Mouse (Mus musculus) 3T3-L1 (cell line): ENCODE results near the gene Cabp7.
A peak's percentile ranks its signal among the peaks of the same experiment; 100 is the strongest.

Experiments
- DNase-seq: peaks from one replicate; pipeline ENCODE4 v3.0.0-alpha.2; 2015; ENCODE audit warnings: low read depth, low spot score

The Cabp7 gene

GRCm38 (mm10) chr11:4746733-4747132 is at the start of gene Cabp7:
Gene Cabp7, minus strand, starts transcription at chr11:4746778.
- DNase-seq, result no peak

- DNase-seq, result no peak
These were observed 46.4 kb upstream of the Cabp7 start for GRCm38 (mm10) chr11:4793006-4793405.

- no peak for DNase-seq
These were observed 45.0 kb upstream of the Cabp7 start for GRCm38 (mm10) chr11:4791549-4791948.

- no peak for DNase-seq
These were observed 43.1 kb upstream of the Cabp7 start for GRCm38 (mm10) chr11:4789691-4790090.

- no peak for DNase-seq
These were observed 38.1 kb upstream of the Cabp7 start for GRCm38 (mm10) chr11:4784629-4785142.

- no peak for DNase-seq
These were observed 36.5 kb upstream of the Cabp7 start for GRCm38 (mm10) chr11:4783116-4783515.

GRCm38 (mm10) chr11:4780927-4781326 is 34.3 kb upstream of the Cabp7 start:
- DNase-seq, result no peak

GRCm38 (mm10) chr11:4772925-4773324 is 26.3 kb upstream of the Cabp7 start:
- peak; percentile 61 for DNase-seq

GRCm38 (mm10) chr11:4771756-4772155 is 25.2 kb upstream of the Cabp7 start:
- peak; percentile 80 for DNase-seq

- no peak for DNase-seq
These were observed 23.3 kb upstream of the Cabp7 start for GRCm38 (mm10) chr11:4769881-4770280.

- no peak for DNase-seq
These were observed 22.7 kb upstream of the Cabp7 start for GRCm38 (mm10) chr11:4769293-4769692.

GRCm38 (mm10) chr11:4768399-4768798 is 21.8 kb upstream of the Cabp7 start:
- no peak for DNase-seq

GRCm38 (mm10) chr11:4764476-4764875 is 17.9 kb upstream of the Cabp7 start:
- no peak for DNase-seq

- peak; percentile 19 for DNase-seq
These were observed 17.1 kb upstream of the Cabp7 start for GRCm38 (mm10) chr11:4763631-4764030.

GRCm38 (mm10) chr11:4762511-4762910 is 15.9 kb upstream of the Cabp7 start:
- DNase-seq, result no peak

GRCm38 (mm10) chr11:4761991-4762390 is 15.4 kb upstream of the Cabp7 start:
- DNase-seq, result no peak

GRCm38 (mm10) chr11:4760438-4760837 is 13.9 kb upstream of the Cabp7 start:
- no peak for DNase-seq

GRCm38 (mm10) chr11:4757789-4758158 is 11.2 kb upstream of the Cabp7 start:
- no peak for DNase-seq

- no peak for DNase-seq
These were observed 10.6 kb upstream of the Cabp7 start for GRCm38 (mm10) chr11:4756984-4757788.

- DNase-seq, result no peak
These were observed 9.9 kb upstream of the Cabp7 start for GRCm38 (mm10) chr11:4756460-4756859.

- DNase-seq, result no peak
These were observed 8.3 kb upstream of the Cabp7 start for GRCm38 (mm10) chr11:4754867-4755266.

GRCm38 (mm10) chr11:4754036-4754435 is 7.5 kb upstream of the Cabp7 start:
- DNase-seq, result no peak

GRCm38 (mm10) chr11:4752836-4753235 is 6.3 kb upstream of the Cabp7 start:
- DNase-seq, result no peak
